Mouse (Mus musculus) heart, embryonic 11.5 days (tissue): Measurements from ENCODE around the gene Icam2. TPM values are rescaled to one million over a fixed set of nuclear protein-coding genes. Genes with fewer than 3 reads are reported as not detected.

Source experiments
- ATAC-seq: fragments of 200-750 bp; cut with Nextera tagmentation; replicated peaks from 2 replicates; pipeline ENCODE4 v1.8.0; 2017; ENCODE audit warnings: moderate library complexity; ENCODE audit not compliant: insufficient number of reproducible peaks, low FRiP score, low TSS enrichment
- H3K27ac ChIP-seq: fragments of 300-500 bp; sonication (generic); 2 replicates; pipeline ENCODE4 v1.5.1; 2014; ENCODE audit warnings: mild to moderate bottlenecking, low read depth, low read length
- H3K27me3 ChIP-seq: fragments of 300-500 bp; sonication (generic); 2 replicates; pipeline ENCODE4 v1.6.1; 2014; ENCODE audit warnings: mild to moderate bottlenecking, low read length, mixed read lengths; ENCODE audit not compliant: control insufficient read depth, insufficient read depth
- H3K36me3 ChIP-seq: fragments of 300-500 bp; sonication (generic); 2 replicates; pipeline ENCODE4 v1.6.1; 2014; ENCODE audit warnings: mild to moderate bottlenecking, low read length, moderate library complexity, mixed read lengths; ENCODE audit not compliant: control insufficient read depth, insufficient read depth
- H3K4me1 ChIP-seq: fragments of 300-500 bp; sonication (generic); 2 replicates; pipeline ENCODE4 v1.6.1; 2014; ENCODE audit warnings: low read length; ENCODE audit not compliant: control insufficient read depth, insufficient read depth
- H3K4me2 ChIP-seq: fragments of 300-500 bp; sonication (generic); 2 replicates; pipeline ENCODE4 v1.6.1; 2014; ENCODE audit warnings: mild to moderate bottlenecking, moderate library complexity
- H3K4me3 ChIP-seq: fragments of 300-500 bp; sonication (generic); 2 replicates; pipeline ENCODE4 v1.5.1; 2014; ENCODE audit warnings: low read depth, low read length
- H3K9ac ChIP-seq: fragments of 300-500 bp; sonication (generic); 2 replicates; pipeline ENCODE4 v1.6.1; 2014; ENCODE audit warnings: mild to moderate bottlenecking, low read depth, low read length, moderate library complexity
- H3K9me3 ChIP-seq: fragments of 300-500 bp; sonication (generic); replicated peaks from 2 replicates; pipeline ENCODE4 v1.6.1; 2016; ENCODE audit warnings: low read length; ENCODE audit not compliant: control insufficient read depth
- WGBS: fragments of 180-500 bp; shearing (Covaris S2); extraction: QIAGEN DNeasy Blood & Tissue Kit; methylation state at CpG from one replicate; pipeline ENCODE4 v1.1.7; 2014; ENCODE audit not compliant: insufficient replicate concordance; 5-methylcytosine and 5-hydroxymethylcytosine counted together
- polyA plus RNA-seq: library from polyadenylated mRNA; unstranded; fragments of >200 nt; fragmentation: Nextera tagmentation; extraction: Ambion mirVana; gene quantifications from 2 replicates; pipeline ENCODE4 v1.2.1, GENCODE M21; 2014

Icam2 gene
- polyA plus RNA-seq, 1 experiment from 2014 or later, result 76.2 TPM

- no peaks in the 10 kb centered on the region for H3K9me3 ChIP-seq
- H3K27me3 ChIP-seq, result no peaks in the 10 kb centered on the region
- no peak overlapping the region for H3K27ac ChIP-seq
- 7% methylated on average over 3 of the region's 3 CpGs for WGBS
- no peak for ATAC-seq
- H3K36me3 ChIP-seq, result no peaks in the 10 kb centered on the region
- H3K9ac ChIP-seq, result no peak overlapping the region
- no peak overlapping the region for H3K4me3 ChIP-seq
- H3K4me1 ChIP-seq, result 0 out of 2 replicates have a peak, but pooled peaks cover 11% of the 10 kb centered on the region
- H3K4me2 ChIP-seq, result no peak overlapping the region
Observed at GRCm38 (mm10) chr11:106366316-106366715, 21.6 kb downstream of the Icam2 start.

GRCm38 (mm10) chr11:106365366-106365765 lies 22.5 kb downstream of the Icam2 start, which contains the start of gene Prr29:
Gene Prr29, plus strand, starts transcription at chr11:106365472.
- peak within 1 kb of the TSS; percentile 46; the same call in 1 of the 2 replicates for H3K27ac ChIP-seq
- ATAC-seq, result no peak
- no peaks in the 10 kb centered on the region for H3K9me3 ChIP-seq
- H3K4me3 ChIP-seq, result 0 out of 2 replicates have a peak within 1 kb of the TSS, but pooled peaks have one; percentile 18
- no peaks in the 10 kb centered on the region for H3K36me3 ChIP-seq
- H3K9ac ChIP-seq, result peak within 1 kb of the TSS; percentile 63
- H3K4me2 ChIP-seq, result peak within 1 kb of the TSS; percentile 56
- 40% methylated on average over 10 of the region's 10 CpGs for WGBS
- no peaks in the 10 kb centered on the region for H3K27me3 ChIP-seq
- H3K4me1 ChIP-seq, result 0 out of 2 replicates have a peak, but pooled peaks cover 11% of the 10 kb centered on the region

- 0 out of 2 replicates have a peak overlapping the region, but pooled peaks have one; percentile 18 for H3K4me3 ChIP-seq
- WGBS, result 6% methylated on average over 11 of the region's 11 CpGs
- H3K27ac ChIP-seq, result peak overlapping the region; percentile 46; the same call in 1 of the 2 replicates
- peak overlapping the region; percentile 63 for H3K9ac ChIP-seq
- H3K9me3 ChIP-seq, result no peaks in the 10 kb centered on the region
- no peaks in the 10 kb centered on the region for H3K36me3 ChIP-seq
- ATAC-seq, result no peak
- 0 out of 2 replicates have a peak, but pooled peaks cover 11% of the 10 kb centered on the region for H3K4me1 ChIP-seq
- peak overlapping the region; percentile 56 for H3K4me2 ChIP-seq
- no peaks in the 10 kb centered on the region for H3K27me3 ChIP-seq
Observed at GRCm38 (mm10) chr11:106364712-106365111, 23.2 kb downstream of the Icam2 start.

- peaks cover 5% of the 10 kb centered on the region for H3K4me1 ChIP-seq
- no peak overlapping the region for H3K9ac ChIP-seq
- no peak overlapping the region for H3K27ac ChIP-seq
- H3K4me2 ChIP-seq, result no peak overlapping the region
- no peak overlapping the region for H3K4me3 ChIP-seq
- H3K36me3 ChIP-seq, result no peaks in the 10 kb centered on the region
- H3K27me3 ChIP-seq, result no peaks in the 10 kb centered on the region
- WGBS, result 24% methylated on average over 5 of the region's 5 CpGs
- no peaks in the 10 kb centered on the region for H3K9me3 ChIP-seq
- ATAC-seq, result no peak
Observed at GRCm38 (mm10) chr11:106359350-106359749, 28.5 kb downstream of the Icam2 start.

GRCm38 (mm10) chr11:106355382-106356128 lies 32.3 kb downstream of the Icam2 start:
- WGBS, result 52% methylated on average over 17 of the region's 19 CpGs
- Histone ChIP-seq H3K4me2 (no peak overlapping the region), H3K4me3 (no peak overlapping the region), H3K9ac (no peak overlapping the region), H3K9me3 (no peaks in the 10 kb centered on the region), H3K36me3 (no peaks in the 10 kb centered on the region), H3K27me3 (no peaks in the 10 kb centered on the region), H3K4me1 (peaks cover 12% of the 10 kb centered on the region), H3K27ac (0 out of 2 replicates have a peak overlapping the region, but pooled peaks have one; percentile 12)
- no peak for ATAC-seq

- H3K4me2 ChIP-seq, result no peak overlapping the region
- H3K27me3 ChIP-seq, result no peaks in the 10 kb centered on the region
- H3K27ac ChIP-seq, result no peak overlapping the region
- 46% methylated on average over 1 of the region's 1 CpGs for WGBS
- no peak for ATAC-seq
- peaks cover 12% of the 10 kb centered on the region for H3K4me1 ChIP-seq
- no peak overlapping the region for H3K4me3 ChIP-seq
- H3K36me3 ChIP-seq, result no peaks in the 10 kb centered on the region
- no peak overlapping the region for H3K9ac ChIP-seq
- H3K9me3 ChIP-seq, result no peaks in the 10 kb centered on the region
Observed at GRCm38 (mm10) chr11:106354181-106354580, 33.7 kb downstream of the Icam2 start.

- Histone ChIP-seq H3K36me3 (no peaks in the 10 kb centered on the region), H3K9ac (no peak within 1 kb of the TSS), H3K4me1 (peaks cover 12% of the 10 kb centered on the region), H3K4me3 (no peak within 1 kb of the TSS), H3K9me3 (no peaks in the 10 kb centered on the region), H3K27me3 (no peaks in the 10 kb centered on the region), H3K4me2 (no peak within 1 kb of the TSS), H3K27ac (no peak within 1 kb of the TSS)
- WGBS, result 79% methylated on average over 12 of the region's 12 CpGs
- no peak for ATAC-seq
Observed at GRCm38 (mm10) chr11:106353188-106353587, 34.7 kb downstream of the Icam2 start, which contains the start of gene Scn4a. Gene Scn4a, minus strand, starts transcription at chr11:106353288.

- H3K4me2 ChIP-seq, result no peak overlapping the region
- WGBS, result 54% methylated on average over 4 of the region's 4 CpGs
Observed at GRCm38 (mm10) chr11:106351941-106352340, 35.9 kb downstream of the Icam2 start.

More at GRCm38 (mm10) chr11:106351941-106352340, 35.9 kb downstream of the Icam2 start:
- H3K9ac ChIP-seq, result no peak overlapping the region
- no peak overlapping the region for H3K27ac ChIP-seq
- ATAC-seq, result no peak
- no peaks in the 10 kb centered on the region for H3K27me3 ChIP-seq
- H3K36me3 ChIP-seq, result no peaks in the 10 kb centered on the region
- H3K9me3 ChIP-seq, result no peaks in the 10 kb centered on the region
- no peak overlapping the region for H3K4me3 ChIP-seq
- peaks cover 12% of the 10 kb centered on the region for H3K4me1 ChIP-seq
